In the genomic region with DNA sequence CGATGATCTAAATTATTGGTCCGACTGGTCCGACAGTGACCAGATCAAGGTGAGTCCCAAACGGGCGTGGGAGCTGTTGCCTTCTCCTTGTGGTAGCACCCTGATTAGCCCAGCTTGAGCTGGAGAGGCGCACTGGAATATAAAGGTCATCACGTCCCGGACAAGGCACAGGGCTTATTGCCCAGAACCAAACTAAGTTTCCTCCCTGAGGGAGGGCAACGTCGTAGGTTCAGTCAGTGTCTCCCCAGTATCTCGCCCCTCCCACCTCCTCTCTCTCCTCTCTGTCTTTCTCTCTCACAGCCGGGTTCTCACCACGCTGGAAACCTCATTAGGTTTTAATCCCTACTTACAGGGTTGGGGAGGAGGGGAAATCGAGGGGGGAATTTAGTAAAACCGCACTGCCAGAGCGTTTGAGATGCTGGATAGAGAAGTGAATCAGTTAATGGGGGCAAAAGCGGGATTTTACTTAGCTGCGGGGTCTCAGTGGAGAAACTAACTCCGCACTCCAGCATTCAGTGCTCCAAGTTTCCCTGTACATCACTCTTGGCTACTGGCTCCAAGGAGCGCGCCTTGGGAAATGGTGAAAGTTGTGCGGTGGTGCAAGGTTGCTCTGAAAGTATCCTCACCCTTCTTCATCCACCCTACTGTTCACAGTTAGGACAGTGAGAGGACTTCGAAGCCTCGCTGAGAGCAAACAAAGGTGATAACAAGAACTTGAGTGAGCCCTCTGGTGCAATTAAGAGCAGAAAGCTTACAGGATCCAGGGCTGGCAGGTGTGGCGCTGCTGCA, we compare ENCODE assay signal across 9 mouse cellular contexts. TPM values are rescaled to one million over a fixed set of nuclear protein-coding genes. Genes with fewer than 3 reads are reported as not detected.
DNase-seq lines count a peak whose midpoint lies in the region; ATAC-seq and TF ChIP-seq lines count a peak whose summit lies in the region.
"Had no signal": no experiment of that assay in that cellular context is flagged by ENCODE, and none has a peak within 500 bp of the region (broad histone marks: within the 10 kb centered on the region; RNA-seq: fewer than 3 reads in every experiment).

No protein-coding gene starts in this region.

- no peak for TF ChIP-seq CTCF in brain, embryonic 14.5 days (IDR thresholded peaks at IDR 0.05; ENCODE audit: borderline replicate concordance, extremely low read depth, insufficient read depth, insufficient read length)
- TF ChIP-seq CTCF in midbrain, postnatal 0 days (IDR thresholded peaks at IDR 0.05): no peak

- WGBS in heart, embryonic 10.5 days: 2% methylated on average over 25 of the region's 25 CpGs
- 3% methylated on average over 25 of the region's 25 CpGs for WGBS in hindbrain, embryonic 12.5 days
- WGBS in midbrain, postnatal 0 days: 1% methylated on average over 25 of the region's 25 CpGs

- peak overlapping the region; percentile 78 for H3K4me2 ChIP-seq in hindbrain, embryonic 12.5 days (replicated peaks)
- H3K4me2 ChIP-seq in midbrain, postnatal 0 days (ENCODE audit: low read depth, low read length, poor library complexity, severe bottlenecking): peak overlapping the region; percentile 78

- H3K9ac ChIP-seq in hindbrain, embryonic 12.5 days: 0 out of 2 replicates have a peak overlapping the region, but pooled peaks have one; percentile 5
- H3K9ac ChIP-seq in midbrain, postnatal 0 days (replicated peaks; ENCODE audit: low read length, poor library complexity, severe bottlenecking): peak overlapping the region; percentile 42; the same call in 1 of the 2 replicates

- DNase-seq in heart, embryonic 10.5 days (ENCODE audit: low spot score): no peak
- DNase-seq in heart, adult 9 months (ENCODE audit: low spot score in 2 of 2): no peak
- peak; percentile 50 for DNase-seq in brain, embryonic 14.5 days (ENCODE audit: low read depth)
- DNase-seq in midbrain, postnatal 0 days (ENCODE audit: low spot score): no peak
- no peak for DNase-seq in gastrocnemius, postnatal 10 days
- no peak for DNase-seq in thymus, adult 18-20 months
- no peak for DNase-seq in gastrocnemius, postnatal 4 days (ENCODE audit: low spot score in 2 of 2)
- DNase-seq: right cerebral cortex, adult 18-20 months had no signal

- H3K27me3 ChIP-seq in heart, embryonic 10.5 days (ENCODE audit: insufficient read depth, poor library complexity, severe bottlenecking): peaks cover 48% of the 10 kb centered on the region
- H3K27me3 ChIP-seq in hindbrain, embryonic 12.5 days: peaks cover 36% of the 10 kb centered on the region
- H3K27me3 ChIP-seq in midbrain, postnatal 0 days (ENCODE audit: insufficient read depth, low read length): peaks cover 22% of the 10 kb centered on the region

- H3K9me3 ChIP-seq in heart, embryonic 10.5 days: no peaks in the 10 kb centered on the region
- no peaks in the 10 kb centered on the region for H3K9me3 ChIP-seq in hindbrain, embryonic 12.5 days (replicated peaks)
- H3K9me3 ChIP-seq in midbrain, postnatal 0 days (ENCODE audit: low read length): no peaks in the 10 kb centered on the region

- no peak for TF ChIP-seq POLR2A in brain, embryonic 14.5 days (IDR thresholded peaks at IDR 0.05; ENCODE audit: borderline replicate concordance, extremely low read depth, insufficient read depth, insufficient read length, poor library complexity, severe bottlenecking)

- no peaks in the 10 kb centered on the region for H3K36me3 ChIP-seq in heart, embryonic 10.5 days
- no peaks in the 10 kb centered on the region for H3K36me3 ChIP-seq in hindbrain, embryonic 12.5 days
- no peaks in the 10 kb centered on the region for H3K36me3 ChIP-seq in midbrain, postnatal 0 days (ENCODE audit: insufficient read depth, low read length)

- H3K4me3 ChIP-seq in heart, embryonic 10.5 days: peak overlapping the region; percentile 57
- peak overlapping the region; percentile 43 for H3K4me3 ChIP-seq in hindbrain, embryonic 12.5 days
- peak overlapping the region; percentile 48 for H3K4me3 ChIP-seq in midbrain, postnatal 0 days (ENCODE audit: low read depth, low read length)

- no peak overlapping the region for H3K27ac ChIP-seq in heart, embryonic 10.5 days
- no peak overlapping the region for H3K27ac ChIP-seq in hindbrain, embryonic 12.5 days
- no peak overlapping the region for H3K27ac ChIP-seq in midbrain, postnatal 0 days (ENCODE audit: low read depth, low read length)

- no peak for ATAC-seq in hindbrain, embryonic 12.5 days (ENCODE audit: low FRiP score)
- peak; percentile 36; the same call in 1 of the 2 replicates for ATAC-seq in midbrain, postnatal 0 days (ENCODE audit: low FRiP score)

- peaks cover 20% of the 10 kb centered on the region for H3K4me1 ChIP-seq in heart, embryonic 10.5 days
- H3K4me1 ChIP-seq in hindbrain, embryonic 12.5 days: peaks cover 20% of the 10 kb centered on the region
- peaks cover 10% of the 10 kb centered on the region; the same call in 1 of the 2 replicates for H3K4me1 ChIP-seq in midbrain, postnatal 0 days (ENCODE audit: insufficient read depth, low read length)

RNA-seq across cellular contexts. Expression of gene Tac1, which starts 1.2 kb away (rescaled TPM):
- 0.37 TPM in 1 of 2 replicates, not detected in the other for polyA plus RNA-seq in heart, embryonic 10.5 days (2016; fragmentation: Nextera tagmentation; extraction: Ambion mirVana)
- 36.9 and 44.2 TPM in 2 replicates for polyA plus RNA-seq in brain, embryonic 14.5 days (2012; rRNA removed)
- 15.0 and 21.6 TPM in 2 replicates for polyA plus RNA-seq in hindbrain, embryonic 12.5 days (2016; fragmentation: Nextera tagmentation; extraction: Ambion mirVana)
- total RNA-seq in midbrain, postnatal 0 days (2014; rRNA removed): 79.9 and 87.9 TPM in 2 replicates
- polyA plus RNA-seq in midbrain, postnatal 0 days (2015; fragmentation: Nextera tagmentation; extraction: Ambion mirVana): 180 and 199 TPM in 2 replicates
- total RNA-seq in gastrocnemius, postnatal 10 days (2021): under 1 TPM in 1 of 2 experiments, not detected in 1; 0.20 TPM
- total RNA-seq in gastrocnemius, postnatal 4 days (2021): not detected

Comparison
In these comparisons a context has a peak if more than half of its experiments do, and no peak if none do; other contexts are left out.
1. RNA of gene Tac1, which starts 1.2 kb away (polyA plus RNA-seq): 180 to 199 TPM in midbrain, postnatal 0 days, 36.9 to 44.2 TPM in brain, embryonic 14.5 days and 15.0 to 21.6 TPM in hindbrain, embryonic 12.5 days; 0.37 TPM in heart, embryonic 10.5 days; every median in the first group is over 10 times any median in the second.
2. Peak in every context shown above with its lines, with median percentiles within 50 percentile points of each other: H3K4me3 ChIP-seq.